Mouse (Mus musculus): ENCODE results near the gene Cfap44.

DNA sequence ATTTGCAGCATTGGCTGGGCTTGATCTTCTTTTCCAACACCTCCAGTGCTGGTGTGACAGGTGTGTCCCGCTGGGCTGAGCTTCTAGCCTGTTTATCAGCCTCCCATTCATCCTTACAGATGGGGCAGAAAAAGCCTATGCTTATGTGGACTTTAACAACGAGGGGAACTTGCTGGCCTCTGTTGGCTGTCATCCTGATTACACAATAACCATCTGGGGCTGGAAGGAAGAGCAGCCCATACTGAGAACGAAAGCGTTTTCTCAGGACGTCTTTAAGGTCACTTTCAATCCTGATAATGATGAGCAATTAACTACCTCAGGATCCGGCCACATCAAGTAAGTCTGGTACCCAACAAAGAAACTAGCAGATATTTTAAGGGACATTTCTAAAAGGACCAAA lies 15.6 kb downstream of the Cfap44 start:
- no peak for TF ChIP-seq CTCF (IDR thresholded peaks at IDR 0.05; ENCODE audit: low read depth)
- no peak for TF ChIP-seq EP300 (IDR thresholded peaks at IDR 0.05; ENCODE audit: low read depth)
